Mouse (Mus musculus): ENCODE measurements around the gene Ctsd.
"Not testable (repeated sequence)": the region's sequence is repeated elsewhere in the genome, so short reads cannot be mapped to it uniquely, and the experiment has no call there.

Ctsd gene

GRCm38 (mm10) chr7:142335151-142335550 is 52.7 kb downstream of the Ctsd start:
- no peak for DNase-seq (ENCODE audit: low spot score)

GRCm38 (mm10) chr7:142334246-142334645 is 53.6 kb downstream of the Ctsd start:
- peak; percentile 88 for DNase-seq (ENCODE audit: low spot score)

- DNase-seq (ENCODE audit: low spot score) = not testable (repeated sequence)
Observed at GRCm38 (mm10) chr7:142332741-142333140, 55.1 kb downstream of the Ctsd start.

GRCm38 (mm10) chr7:142331281-142331680 is 56.6 kb downstream of the Ctsd start:
- DNase-seq (ENCODE audit: low spot score) = no peak

- no peak for DNase-seq (ENCODE audit: low spot score)
Observed at GRCm38 (mm10) chr7:142330271-142330724, 57.5 kb downstream of the Ctsd start.

- DNase-seq (ENCODE audit: low spot score) = no peak
Observed at GRCm38 (mm10) chr7:142328507-142328906, 59.3 kb downstream of the Ctsd start.

GRCm38 (mm10) chr7:142326714-142327445 is 61.0 kb downstream of the Ctsd start:
- no peak for DNase-seq (ENCODE audit: low spot score)

All from c-Kit-positive CD71-positive TER-119-positive erythroid progenitor cells, embryonic 14.5 days (primary cell).